Mouse (Mus musculus) CH12.LX (cell line): ENCODE data around the gene Lrig2. TPM values are rescaled to one million over a fixed set of nuclear protein-coding genes. Genes with fewer than 3 reads are reported as not detected.

Source experiments
- DNase-seq: peaks from one replicate; pipeline ENCODE4 v3.0.0-alpha.2; 2013; ENCODE audit errors: extremely low read depth
- H3K27ac ChIP-seq: 2 replicates; pipeline ENCODE4 v1.5.1; 2012; ENCODE audit warnings: low read depth, mild to moderate bottlenecking, control low read depth, moderate library complexity; ENCODE audit not compliant: insufficient read depth
- H3K27me3 ChIP-seq: replicated peaks from 2 replicates; pipeline ENCODE3; 2012; ENCODE audit warnings: inconsistent platforms
- H3K36me3 ChIP-seq, 2 experiments: replicated peaks in 1 of 2; 2 replicates each; pipeline versions ENCODE3 to v1.6.1; 2012; ENCODE audit warnings: inconsistent platforms in 1 of 2, low read length in 1 of 2, mild to moderate bottlenecking in 1 of 2, mixed read lengths in 1 of 2, moderate library complexity in 1 of 2; ENCODE audit not compliant: control insufficient read depth in 1 of 2, insufficient read depth in 1 of 2
- H3K4me1 ChIP-seq, 2 experiments: 2 replicates each; pipeline ENCODE4 v1.6.1; 2012; ENCODE audit warnings: inconsistent platforms in 1 of 2, moderate library complexity in 1 of 2; ENCODE audit not compliant: insufficient read depth in 2 of 2, control insufficient read depth in 1 of 2
- H3K4me2 ChIP-seq: 2 replicates; pipeline ENCODE4 v1.6.1; 2012; ENCODE audit warnings: low read depth, mild to moderate bottlenecking, control low read depth; ENCODE audit not compliant: poor library complexity, insufficient read depth, severe bottlenecking
- H3K4me3 ChIP-seq, 3 experiments: fragments of 150-350 bp in 1 of 3; sonication (generic) in 1 of 3; replicated peaks in 1 of 3; 2 replicates each; pipeline versions ENCODE3 to v1.5.1; 2011 to 2012; ENCODE audit warnings: low read depth in 2 of 3, low read length in 2 of 3, mild to moderate bottlenecking in 2 of 3, moderate library complexity in 2 of 3, control low read depth in 1 of 3, improper control_type of control experiment in 1 of 3, inconsistent platforms in 1 of 3, mixed read lengths in 1 of 3; ENCODE audit not compliant: poor library complexity in 1 of 3
- H3K79me2 ChIP-seq: replicated peaks from 2 replicates; pipeline ENCODE4 v1.6.1; 2012; ENCODE audit warnings: mild to moderate bottlenecking, moderate library complexity; ENCODE audit not compliant: control insufficient read depth, poor library complexity, insufficient read depth, severe bottlenecking; ENCODE audit errors: extremely low read depth
- H3K9ac ChIP-seq: 2 replicates; pipeline ENCODE4 v1.6.1; 2012; ENCODE audit warnings: low read depth, mild to moderate bottlenecking, control low read depth, moderate library complexity; ENCODE audit not compliant: insufficient read depth
- H3K9me3 ChIP-seq: replicated peaks from 2 replicates; pipeline ENCODE3; 2012; ENCODE audit warnings: low read length, inconsistent platforms, mixed read lengths
- BHLHE40 ChIP-seq: IDR thresholded peaks from 2 replicates; pipeline ENCODE4 v1.6.1; 2011; ENCODE audit warnings: mild to moderate bottlenecking, low read depth, low read length, improper control_type of control experiment
- CHD2 ChIP-seq: IDR thresholded peaks from 2 replicates; pipeline ENCODE4 v1.6.1; 2011; ENCODE audit warnings: low read length, improper control_type of control experiment
- EP300 ChIP-seq: IDR thresholded peaks from 2 replicates; pipeline ENCODE4 v1.6.1; 2011; ENCODE audit warnings: low read length, improper control_type of control experiment
- GABPA ChIP-seq: IDR thresholded peaks from 2 replicates; pipeline ENCODE4 v1.6.1; 2012; ENCODE audit warnings: low read depth, low read length, improper control_type of control experiment, inconsistent platforms; ENCODE audit not compliant: insufficient replicate concordance
- IRF4 ChIP-seq: IDR thresholded peaks from 2 replicates; pipeline ENCODE4 v1.6.1; 2014; ENCODE audit warnings: low read depth, mild to moderate bottlenecking, inconsistent platforms, low read length, improper control_type of control experiment
- JUN ChIP-seq: IDR thresholded peaks from 2 replicates; pipeline ENCODE4 v1.6.1; 2011; ENCODE audit warnings: low read depth, mild to moderate bottlenecking, low read length, improper control_type of control experiment, moderate library complexity; ENCODE audit not compliant: insufficient read depth
- MAX ChIP-seq: IDR thresholded peaks from 2 replicates; pipeline ENCODE4 v1.6.1; 2011; ENCODE audit warnings: low read length, improper control_type of control experiment
- MXI1 ChIP-seq: IDR thresholded peaks from 2 replicates; pipeline ENCODE4 v1.6.1; 2011; ENCODE audit warnings: mild to moderate bottlenecking, low read depth, low read length, improper control_type of control experiment
- NELFE ChIP-seq: IDR thresholded peaks from 2 replicates; pipeline ENCODE4 v1.6.1; 2011; ENCODE audit warnings: low read depth, low read length, improper control_type of control experiment
- PAX5 ChIP-seq: IDR thresholded peaks from 2 replicates; pipeline ENCODE4 v1.6.1; 2012; ENCODE audit warnings: low read length, inconsistent platforms, mixed read lengths
- POLR2A ChIP-seq: IDR thresholded peaks from 2 replicates; pipeline ENCODE4 v1.6.1; 2011; ENCODE audit warnings: low read depth, mild to moderate bottlenecking, improper control_type of control experiment, low read length
- POLR2AphosphoS2 ChIP-seq: IDR thresholded peaks from 2 replicates; pipeline ENCODE4 v1.6.1; 2011; ENCODE audit warnings: low read depth, low read length, improper control_type of control experiment
- TBP ChIP-seq: conservative IDR thresholded peaks from 2 replicates; pipeline ENCODE4 v1.6.1; 2011; ENCODE audit warnings: low read depth, low read length, improper control_type of control experiment
- TCF12 ChIP-seq: IDR thresholded peaks from 2 replicates; pipeline ENCODE4 v1.6.1; 2014; ENCODE audit warnings: low read depth, mild to moderate bottlenecking, inconsistent platforms, low read length, improper control_type of control experiment
- USF1 ChIP-seq: IDR thresholded peaks from 2 replicates; pipeline ENCODE4 v1.6.1; 2014; ENCODE audit warnings: low read depth, mild to moderate bottlenecking, inconsistent platforms, low read length, improper control_type of control experiment
- USF2 ChIP-seq: conservative IDR thresholded peaks from 2 replicates; pipeline ENCODE4 v1.6.1; 2011; ENCODE audit warnings: low read depth, low read length, improper control_type of control experiment
- ZC3H11A ChIP-seq: IDR thresholded peaks from 2 replicates; pipeline ENCODE4 v1.6.1; 2012; ENCODE audit warnings: low read depth, mild to moderate bottlenecking, inconsistent platforms, low read length, improper control_type of control experiment
- dilution Hi-C: fragments of 300-500 bp; cut with MboI; formaldehyde crosslinking; loops from 2 replicates; pipeline ENCODE4 v1.14.3; 2020; ENCODE audit warnings: low sequenced_read_pairs; ENCODE audit not compliant: extremely low pct_unique_long_range_greater_than_20kb, extremely low pct_ligation_motif_present
- in situ Hi-C: fragments of 300-500 bp; cut with MboI; formaldehyde crosslinking; loops from 3 replicates; pipeline ENCODE4 v1.14.3; 2019; ENCODE audit warnings: low sequenced_read_pairs, low pct_ligation_motif_present, low pct_unique_long_range_greater_than_20kb, mixed read lengths
- polyA plus RNA-seq: library from polyadenylated mRNA; unstranded; fragments of >175 nt; gene quantifications from 2 replicates; pipeline ENCODE4 v1.2.1, GENCODE M21; 2012; ENCODE audit warnings: low read depth; ENCODE audit not compliant: insufficient read length
- total RNA-seq, 2 experiments: library from RNA; depleted of rRNA; stranded (reverse); fragments of 300-350 nt in 1 of 2; fragments of >200 nt in 1 of 2; gene quantifications; 2 replicates each; pipeline ENCODE4 v1.2.3; 2012 to 2014

Lrig2 gene
- total and polyA plus RNA-seq, 3 experiments = 2.8 to 5.4 (median 5.1) TPM

DNA sequence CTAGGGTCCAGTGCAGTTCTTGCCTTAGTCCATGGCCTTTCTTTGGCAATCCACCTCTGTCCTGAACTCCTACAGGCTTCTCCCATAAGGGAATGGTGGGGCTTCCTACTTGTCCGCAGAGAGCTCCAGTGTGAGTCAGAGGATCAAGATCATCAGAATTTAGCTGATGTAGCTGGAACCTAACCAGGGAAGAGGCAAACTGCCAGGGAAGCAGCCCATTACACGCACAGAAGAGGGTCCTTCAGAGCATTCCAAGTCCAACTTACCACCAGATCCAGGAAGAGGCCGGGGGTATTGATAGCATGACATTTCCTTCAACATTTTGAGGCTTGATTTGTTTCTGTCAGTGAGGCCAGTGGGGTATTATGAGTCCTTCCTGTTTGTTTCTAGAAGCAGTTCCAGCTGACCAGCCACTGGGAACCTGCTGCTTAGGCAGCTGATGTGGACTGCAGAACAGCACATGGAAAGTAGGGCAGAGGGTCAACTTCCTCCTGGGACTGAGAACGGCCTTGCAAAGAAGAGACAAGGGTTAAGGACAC is 11.7 kb upstream of the Lrig2 start:
- DNase-seq = no peak
- no peak overlapping the region for H3K4me2 ChIP-seq
- no peak overlapping the region for H3K27ac ChIP-seq
- in situ Hi-C loops = no loop called here
- H3K9ac ChIP-seq = no peak overlapping the region
- H3K4me3 ChIP-seq = no peak overlapping the region
- TF ChIP-seq NELFE (no peak), GABPA (no peak), ZC3H11A (no peak), EP300 (no peak), MXI1 (no peak), POLR2AphosphoS2 (no peak), PAX5 (no peak), USF2 (no peak), JUN (no peak), TBP (no peak), MAX (no peak), BHLHE40 (no peak), CHD2 (no peak), USF1 (no peak)
- TF ChIP-seq, all 38 proteins: peak for 0
- H3K27me3 ChIP-seq = no peaks in the 10 kb centered on the region
- H3K4me1 ChIP-seq = peaks cover 3 to 40% of the 10 kb centered on the region in 2 experiments; a peak in 3 of 4 replicates
- dilution Hi-C loops = no loop called here
- H3K36me3 ChIP-seq = no peaks in the 10 kb centered on the region
- H3K79me2 ChIP-seq = no peaks in the 10 kb centered on the region
- no peaks in the 10 kb centered on the region for H3K9me3 ChIP-seq

GRCm38 (mm10) chr3:104521341-104521924 is 9.7 kb upstream of the Lrig2 start:
- Histone ChIP-seq H3K9me3 (no peaks in the 10 kb centered on the region), H3K36me3 (no peaks in the 10 kb centered on the region), H3K4me3 (no peak overlapping the region), H3K27ac (no peak overlapping the region), H3K27me3 (no peaks in the 10 kb centered on the region), H3K79me2 (no peaks in the 10 kb centered on the region), H3K4me1 (peaks cover 3 to 45% of the 10 kb centered on the region in 2 experiments; a peak in 3 of 4 replicates), H3K4me2 (no peak overlapping the region), H3K9ac (no peak overlapping the region)
- in situ Hi-C loops = no loop called here
- TF ChIP-seq EP300 (no peak), POLR2A (no peak), CHD2 (no peak), IRF4 (no peak), MAX (no peak), TCF12 (no peak), NELFE (no peak), BHLHE40 (no peak)
- dilution Hi-C loops = no loop called here
- DNase-seq = no peak
